ENCODE assay signal across 7 mouse cellular contexts in the genomic region with DNA sequence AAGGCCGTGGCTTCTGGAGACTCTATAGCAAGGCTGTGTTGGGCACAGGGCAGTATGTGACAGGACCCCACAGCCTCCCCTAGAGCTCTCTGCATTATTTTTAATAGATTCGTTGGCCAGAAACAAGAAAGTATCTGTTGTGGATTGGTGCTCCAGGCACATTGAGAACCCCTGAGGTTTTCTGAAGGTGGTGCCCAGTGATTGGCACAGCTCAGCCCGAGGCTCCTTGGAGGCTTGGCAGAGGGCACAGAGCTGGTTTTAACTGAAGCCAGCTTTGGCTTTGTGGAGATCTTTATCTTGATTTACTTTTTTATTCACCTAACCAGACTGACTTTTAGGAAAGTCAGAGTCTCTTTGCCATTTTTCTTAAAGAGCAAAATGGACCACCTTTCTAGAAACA.
"Had no signal": no experiment of that assay in that cellular context is flagged by ENCODE, and none has a peak within 500 bp of the region (broad histone marks: within the 10 kb centered on the region; RNA-seq: fewer than 3 reads in every experiment).

No protein-coding gene starts in this region.

- H3K4me3 ChIP-seq: limb, embryonic 13.5 days; megakaryocyte, embryonic 14.5 days; midbrain, embryonic 15.5 days; neural tube, embryonic 12.5 days had no signal

- ATAC-seq: midbrain, embryonic 15.5 days had no signal

- DNase-seq: left cerebral cortex, postnatal 4 days; lung, embryonic 14.5 days had no signal

- H3K27ac ChIP-seq: limb, embryonic 13.5 days; midbrain, embryonic 15.5 days; neural tube, embryonic 12.5 days had no signal

- H3K27me3 ChIP-seq: limb, embryonic 13.5 days; megakaryocyte, embryonic 14.5 days; midbrain, embryonic 15.5 days; neural tube, embryonic 12.5 days had no signal

- H3K9me3 ChIP-seq: limb, embryonic 13.5 days; megakaryocyte, embryonic 14.5 days; midbrain, embryonic 15.5 days; neural tube, embryonic 12.5 days had no signal

- H3K4me1 ChIP-seq: midbrain, embryonic 15.5 days; neural tube, embryonic 12.5 days had no signal

- H3K9ac ChIP-seq: limb, embryonic 13.5 days; lung, embryonic 14.5 days; midbrain, embryonic 15.5 days; neural tube, embryonic 12.5 days had no signal

- H3K36me3 ChIP-seq: neural tube, embryonic 12.5 days had no signal

- H3K4me2 ChIP-seq: limb, embryonic 13.5 days; lung, embryonic 14.5 days; midbrain, embryonic 11.5 days; midbrain, embryonic 15.5 days; neural tube, embryonic 12.5 days had no signal
